Mouse (Mus musculus) gastrocnemius, adult 18-20 months (tissue): ENCODE results near the gene Lpar3. TPM values are rescaled to one million over a fixed set of nuclear protein-coding genes. Genes with fewer than 3 reads are reported as not detected.

Experiments used
- DNase-seq: peaks from one replicate; pipeline ENCODE4 v3.0.0; 2021; ENCODE audit warnings: low spot score
- total RNA-seq, 2 experiments: library from RNA; stranded (reverse); gene quantifications; 2 replicates each; pipeline ENCODE4 v1.2.3; 2021

Gene Lpar3
- total RNA-seq, 2 experiments from 2014 or later: 0.28 TPM; not detected in 1

DNA sequence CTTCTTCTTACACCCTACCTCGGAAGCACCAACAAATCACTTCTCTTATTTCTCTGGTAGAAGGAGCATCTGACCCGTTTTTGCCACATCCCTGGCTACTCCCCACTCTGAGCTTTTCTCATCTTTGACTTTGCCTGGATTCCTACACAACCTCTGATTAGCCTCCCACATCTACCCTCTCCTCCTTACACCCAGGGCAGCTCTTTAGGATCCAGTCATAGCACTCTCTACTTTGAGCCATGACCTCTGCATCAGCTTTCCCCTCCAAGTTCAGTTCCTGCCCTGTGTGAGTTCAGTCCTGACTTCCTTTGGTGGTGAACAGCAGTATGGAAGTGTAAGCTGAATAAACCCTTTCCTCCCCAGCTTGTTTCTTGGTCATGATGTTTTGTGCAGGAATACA, 87.1 kb downstream of the Lpar3 start:
- DNase-seq: no peak

DNA sequence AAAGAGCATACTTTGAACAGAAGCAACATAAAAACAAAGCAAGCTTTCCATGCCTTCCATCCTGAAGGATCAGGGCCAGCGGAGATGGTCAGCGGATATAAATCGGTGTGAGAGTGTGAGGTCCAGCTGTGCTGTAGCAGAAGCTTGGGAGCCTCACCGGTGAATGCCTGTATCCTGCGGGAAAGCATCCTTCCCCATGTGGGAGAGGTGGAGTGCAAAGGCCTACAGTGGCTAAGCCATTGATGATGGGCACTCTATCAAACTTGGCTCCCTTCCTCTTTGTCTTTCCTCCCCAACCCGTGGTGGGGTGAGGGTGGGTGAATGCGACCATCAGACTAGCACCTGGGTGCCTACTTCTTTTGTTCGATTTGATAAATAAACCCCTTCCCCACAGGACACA, 88.8 kb downstream of the Lpar3 start:
- DNase-seq: no peak

DNA sequence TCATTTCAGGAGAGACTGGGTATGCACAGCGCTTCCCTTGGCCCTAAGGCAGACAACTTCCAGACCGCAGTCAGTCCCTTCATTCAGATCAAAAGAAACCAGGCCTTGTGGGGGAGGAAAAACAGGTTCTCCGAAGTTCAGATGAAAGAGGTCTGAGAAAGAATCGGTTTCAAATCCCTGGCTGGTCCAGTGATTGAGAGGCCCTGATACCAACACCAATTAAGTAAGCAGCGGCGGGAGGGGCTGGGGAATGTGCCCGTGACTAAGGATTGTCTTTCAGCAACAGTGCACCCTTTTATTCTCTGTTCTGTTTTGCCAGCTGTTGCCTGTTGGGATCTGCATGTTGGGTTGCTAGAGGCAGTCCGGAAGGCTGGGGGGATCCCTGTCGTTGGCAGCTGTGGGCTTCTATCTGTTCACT, 90.4 kb downstream of the Lpar3 start:
- DNase-seq: no peak

DNA sequence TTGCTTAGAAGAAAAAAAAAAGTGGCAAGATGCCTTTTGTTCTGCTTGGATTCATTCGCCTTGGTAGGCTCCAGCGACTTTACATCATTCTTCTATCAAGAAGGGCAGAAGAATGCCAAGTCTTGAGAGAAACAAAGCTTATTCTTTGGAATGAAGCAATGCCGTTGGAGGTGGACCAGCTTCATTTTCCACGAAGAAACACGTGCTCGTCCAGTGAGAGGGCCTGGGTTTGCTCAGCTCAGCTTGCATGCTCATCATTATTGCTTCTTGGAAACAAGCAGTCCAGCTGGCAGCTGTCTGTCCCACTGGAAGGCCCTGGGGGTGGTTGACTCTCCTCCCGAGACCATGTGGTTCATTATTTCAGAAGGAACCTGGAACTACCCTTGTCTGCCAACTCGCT, 94.7 kb downstream of the Lpar3 start:
- no peak for DNase-seq

DNA sequence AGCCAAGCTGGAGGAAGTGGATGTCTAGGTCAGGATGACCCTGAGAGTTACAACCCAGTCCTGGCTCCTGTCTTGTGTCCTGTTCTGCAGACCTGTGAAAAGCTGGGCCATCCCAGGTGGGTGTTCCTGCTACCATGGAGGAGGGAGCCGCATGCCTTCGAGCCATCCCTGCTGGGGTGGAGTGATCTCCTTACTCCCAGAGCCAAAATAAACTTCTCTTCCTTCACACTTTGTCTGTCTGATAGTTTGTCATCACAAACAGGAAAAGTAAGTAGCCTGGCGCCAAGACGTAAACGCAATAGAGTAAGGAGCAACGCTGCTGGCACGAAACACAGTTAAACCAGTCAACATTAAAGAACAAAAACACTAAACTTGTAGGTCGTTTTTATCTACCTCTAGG, 95.5 kb downstream of the Lpar3 start:
- no peak for DNase-seq

DNA sequence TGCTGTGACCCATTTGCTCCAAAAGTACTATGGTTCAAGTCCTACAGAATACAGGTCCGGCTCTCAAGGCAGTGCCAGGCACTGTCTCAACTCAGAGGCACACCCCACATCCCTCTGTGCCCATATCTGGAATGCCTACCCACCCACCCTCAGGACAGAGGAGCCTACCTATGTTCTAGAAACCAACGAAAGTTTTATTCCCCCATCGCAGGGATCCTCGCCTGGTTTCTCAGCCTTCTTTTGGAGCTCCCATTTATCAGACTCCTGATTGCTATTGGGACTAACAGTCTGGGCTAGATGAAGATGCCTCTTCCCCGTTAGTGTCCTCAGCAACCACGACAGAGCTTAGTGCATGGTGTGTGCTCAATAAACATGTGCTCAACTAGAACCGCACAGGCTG, 96.6 kb downstream of the Lpar3 start:
- no peak for DNase-seq

DNA sequence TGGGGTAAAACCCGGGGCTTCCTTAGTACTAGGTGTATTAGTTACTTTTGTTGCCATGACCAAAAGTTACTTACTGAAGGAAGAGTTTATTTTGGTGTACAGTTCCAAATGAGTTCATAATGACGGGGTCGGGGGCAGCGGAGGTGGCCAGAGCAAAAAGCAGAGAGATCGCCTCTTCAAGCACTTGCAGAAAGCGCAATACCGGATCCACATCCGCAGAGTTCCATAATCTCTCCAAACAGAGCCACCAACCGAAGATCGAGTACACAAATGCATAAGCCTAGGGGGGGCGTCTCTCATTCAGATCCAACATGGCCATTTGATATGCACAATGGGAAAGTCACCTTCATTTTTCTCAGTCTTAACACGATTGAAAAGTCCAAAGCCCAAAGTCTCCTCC, 97.1 kb downstream of the Lpar3 start:
- DNase-seq: no peak

DNA sequence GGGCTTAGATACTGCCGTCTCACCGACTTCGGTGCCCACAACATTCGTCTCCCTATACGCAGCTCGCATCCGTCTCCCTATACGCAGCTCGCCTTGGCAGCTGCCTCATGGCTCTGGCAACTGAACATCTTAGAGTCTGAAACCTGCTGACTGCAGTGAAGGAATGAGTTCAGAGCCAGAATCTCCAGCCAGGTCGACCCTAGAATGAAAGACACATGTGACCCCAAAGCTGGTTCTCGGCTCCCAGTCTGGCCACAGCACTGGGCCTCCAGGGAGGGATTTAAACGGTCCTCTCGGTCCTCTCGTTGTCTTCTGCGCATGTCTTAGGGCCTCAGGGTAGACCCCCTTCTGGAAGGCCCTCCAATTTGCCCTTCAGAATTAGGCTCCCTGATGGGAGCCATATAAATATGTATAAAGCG, 97.8 kb downstream of the Lpar3 start:
- no peak for DNase-seq

DNA sequence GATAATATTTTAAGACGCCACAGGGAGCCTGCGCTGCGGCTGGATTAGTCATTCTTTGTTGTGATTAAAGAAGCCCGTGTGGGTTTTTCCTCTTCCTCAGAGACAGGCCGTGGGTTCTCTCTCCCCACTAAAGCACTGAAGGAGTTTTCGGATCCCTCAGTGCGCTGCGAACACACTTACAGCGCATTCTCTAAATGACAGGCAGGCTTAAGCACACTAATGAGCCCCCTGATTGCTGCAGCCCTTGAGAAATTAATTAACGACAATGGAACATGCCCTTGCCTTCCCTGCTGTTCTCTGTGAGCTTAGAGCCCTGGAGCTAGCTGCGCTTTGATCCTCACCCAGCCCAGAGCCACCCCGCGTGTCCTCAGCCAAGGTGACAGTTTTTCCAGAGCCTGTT, 98.2 kb downstream of the Lpar3 start:
- no peak for DNase-seq

DNA sequence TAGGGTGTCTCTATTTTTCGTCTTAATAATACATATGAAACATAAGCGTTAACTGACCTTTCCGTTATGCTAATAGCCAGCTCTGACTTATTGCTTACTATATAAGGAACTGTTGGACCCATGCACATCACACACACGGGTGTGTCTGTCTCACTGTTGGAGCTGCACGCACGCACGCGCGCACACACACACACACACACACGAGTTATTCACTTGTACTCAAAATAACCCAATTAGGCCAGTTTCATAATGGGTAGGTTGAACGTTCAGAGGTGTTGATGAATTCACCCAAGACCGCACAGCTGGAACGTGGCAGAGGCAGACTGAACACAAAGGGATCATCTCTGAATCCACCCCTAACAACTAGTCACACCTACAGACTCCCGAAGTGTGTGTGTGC, 98.7 kb downstream of the Lpar3 start:
- DNase-seq: no peak

DNA sequence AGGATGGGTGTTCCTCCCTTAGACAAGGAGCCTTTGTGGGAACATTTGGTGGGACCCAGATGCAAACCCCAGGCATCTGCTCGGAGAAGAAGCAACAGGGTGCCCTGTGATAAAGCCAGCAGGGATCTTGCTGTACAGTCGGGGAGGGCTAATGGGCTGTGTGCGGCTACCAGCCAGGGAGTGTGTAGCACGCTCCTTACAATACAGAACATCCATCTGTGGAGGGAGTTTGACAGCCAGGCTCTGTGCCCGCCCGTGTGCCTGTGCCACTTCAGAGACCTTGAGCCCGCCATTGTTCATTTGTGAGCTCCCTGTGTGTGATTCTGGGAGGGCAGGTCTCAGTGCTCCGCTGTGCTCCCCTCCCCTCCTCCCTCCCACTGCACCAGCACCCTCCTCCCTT, 104.2 kb downstream of the Lpar3 start:
- DNase-seq: no peak

DNA sequence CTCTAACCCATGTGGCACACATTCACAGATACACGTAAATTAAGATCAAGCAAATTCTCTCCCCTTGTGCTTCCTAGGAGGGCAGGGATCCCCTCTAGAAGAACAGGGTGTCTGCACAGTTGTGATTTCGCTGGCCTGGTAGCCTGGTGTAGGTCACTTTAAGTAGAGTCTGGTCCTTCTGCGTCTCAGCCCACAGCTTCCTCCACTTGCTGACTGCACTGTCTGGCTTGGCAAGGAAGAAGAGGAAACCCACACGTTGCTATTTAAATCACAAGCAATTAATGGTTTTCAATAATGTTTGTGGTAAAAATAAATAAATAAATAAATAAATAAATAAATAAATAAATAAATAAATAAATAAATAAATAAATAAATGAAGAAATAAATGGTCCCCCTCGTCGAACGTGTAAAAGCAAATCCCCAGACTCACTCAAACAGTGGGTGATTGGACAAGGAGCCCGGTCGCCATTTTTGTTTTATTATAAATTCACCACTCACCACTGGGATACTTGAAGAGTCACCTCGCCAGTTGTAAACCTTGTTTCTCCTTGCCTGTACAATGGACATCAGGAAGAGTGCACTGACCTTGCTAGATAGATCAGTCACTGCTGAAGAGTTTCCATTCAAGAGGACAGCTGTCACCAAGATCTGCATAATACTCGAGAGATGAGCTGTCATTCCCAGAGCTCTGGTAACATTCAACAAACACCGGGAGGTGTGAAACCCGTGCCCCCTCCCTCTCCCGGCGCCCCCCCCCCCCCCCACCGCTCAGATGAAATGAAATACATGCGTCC, 106.2 kb downstream of the Lpar3 start:
- DNase-seq: no peak

DNA sequence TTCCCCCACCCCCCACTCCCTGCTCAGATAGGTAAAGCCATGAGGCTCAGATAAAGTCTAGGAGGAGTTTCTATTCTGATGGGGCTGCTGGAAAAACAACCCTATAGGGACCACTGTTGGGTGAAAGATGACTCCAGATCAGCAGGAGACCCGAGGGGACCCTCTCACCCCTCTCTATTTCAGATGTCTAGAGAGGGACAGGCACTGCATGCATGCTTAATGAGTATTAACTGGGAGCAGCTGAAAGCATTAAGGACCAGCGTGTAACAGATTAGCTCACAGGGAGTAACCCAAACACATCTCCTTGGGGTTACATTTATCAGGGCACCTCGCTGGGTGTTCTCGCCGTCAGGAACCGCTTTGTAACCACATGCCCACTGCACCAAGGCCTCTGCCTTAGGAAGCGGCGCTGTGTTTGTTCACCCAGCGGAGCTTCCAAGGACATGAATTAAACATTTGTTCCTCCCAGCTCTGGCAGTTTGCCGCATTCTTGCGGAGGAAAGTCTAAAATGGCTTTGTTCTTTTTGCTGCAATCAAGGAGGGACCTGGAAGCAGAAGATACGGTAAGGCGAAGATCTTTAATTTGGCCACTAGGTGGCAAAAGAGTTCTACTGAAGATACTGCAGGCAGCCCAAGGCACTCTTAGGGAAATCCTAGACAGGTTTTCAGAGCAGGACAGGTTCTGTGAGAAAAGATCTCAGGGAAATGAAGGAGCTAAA, 106.9 kb downstream of the Lpar3 start:
- DNase-seq: peak; percentile 58

DNA sequence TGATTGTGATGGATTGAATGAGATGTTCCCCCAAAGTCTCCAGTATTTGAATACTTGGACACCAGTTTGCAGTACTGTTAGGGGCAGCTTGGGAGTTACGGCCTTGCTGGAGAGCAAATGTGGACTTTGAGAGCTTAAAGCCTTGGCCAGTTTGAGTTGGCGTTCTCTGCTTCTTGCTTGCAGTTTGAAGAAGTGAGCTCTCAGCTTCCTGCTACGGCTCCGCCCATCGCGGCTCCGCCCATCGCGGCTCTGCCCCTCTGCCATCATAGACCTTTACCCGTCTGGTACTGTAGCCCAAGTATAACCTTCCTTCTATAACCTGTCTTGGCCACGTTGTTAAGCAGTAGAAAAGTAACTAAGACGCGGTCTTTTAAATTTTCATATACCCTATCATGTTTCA, 108.0 kb downstream of the Lpar3 start:
- no peak for DNase-seq

DNA sequence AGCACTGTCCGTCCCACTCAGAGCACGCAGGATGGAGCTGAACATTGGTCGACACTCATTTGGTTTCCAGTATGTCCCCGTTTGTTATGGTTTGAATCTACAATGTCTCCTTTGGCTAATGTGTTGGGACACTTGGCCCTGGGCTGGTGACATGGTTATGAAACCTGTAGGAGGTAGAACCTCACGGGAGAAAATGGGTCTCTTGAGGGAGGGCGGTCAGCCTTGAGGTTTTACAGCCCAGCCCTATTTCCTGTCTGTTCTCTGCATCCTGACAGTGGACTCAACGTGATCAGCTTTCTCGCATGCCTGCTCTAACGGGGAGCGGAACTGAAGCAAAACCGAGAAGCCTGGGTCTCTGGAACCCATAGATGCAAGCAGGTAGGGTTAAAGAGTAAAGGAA, 111.1 kb downstream of the Lpar3 start:
- no peak for DNase-seq

DNA sequence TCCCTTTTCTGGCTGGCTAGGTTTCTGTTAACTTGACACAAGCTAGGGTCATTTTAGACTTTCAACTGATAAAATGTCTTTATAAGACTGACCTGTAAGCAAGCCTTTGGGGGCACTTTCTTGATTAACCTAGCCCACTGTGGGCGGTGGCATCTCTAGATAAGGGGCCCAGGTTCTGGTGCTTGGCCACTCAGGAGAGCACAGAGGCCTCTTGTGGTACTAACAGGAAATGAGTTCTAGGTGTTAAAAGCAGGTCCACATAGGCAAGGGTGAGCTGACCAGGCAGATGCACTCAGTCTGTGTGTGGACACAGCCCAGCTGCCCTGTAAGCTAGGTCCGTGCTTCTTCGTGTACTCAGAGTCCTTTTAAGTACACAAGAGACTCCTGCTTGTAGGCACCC, 112.5 kb downstream of the Lpar3 start:
- no peak for DNase-seq

DNA sequence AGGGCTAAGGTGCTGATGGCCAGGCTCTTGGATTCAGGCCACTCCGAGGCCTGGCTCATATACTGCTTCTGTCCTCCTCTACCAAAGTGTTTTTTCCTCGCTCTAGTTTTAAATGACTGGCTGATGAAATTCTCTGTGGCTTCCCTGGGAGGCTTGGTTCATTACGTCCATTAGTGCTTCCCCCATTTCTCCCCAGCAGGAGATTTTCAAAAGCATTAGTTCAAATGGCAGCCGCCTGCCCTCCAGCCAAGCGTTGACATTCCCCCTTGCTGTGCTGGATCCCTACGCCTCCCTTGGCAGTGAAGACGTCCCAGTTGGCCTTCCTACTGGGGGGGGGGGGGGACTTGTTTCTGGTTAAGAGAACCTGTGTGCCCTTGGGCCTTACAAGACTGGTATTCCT, 113.3 kb downstream of the Lpar3 start:
- no peak for DNase-seq

Other genes with a start within 250 kb of the Lpar3 start
- gene Syde2, start 233.1 kb upstream of the Lpar3 start, total RNA-seq: under 1 TPM; 0.73 to 0.93 TPM
- not detected for gene Wdr63, start 112.8 kb upstream of the Lpar3 start, total RNA-seq
- not detected for gene Mcoln3, start 103.5 kb upstream of the Lpar3 start, total RNA-seq
- gene Mcoln2, start 71.1 kb upstream of the Lpar3 start, total RNA-seq: not detected
- 10 to 100 TPM; 26.8 to 30.2 TPM for gene Ssx2ip, start 183.7 kb downstream of the Lpar3 start, total RNA-seq
- gene Ctbs, start 228.8 kb downstream of the Lpar3 start, total RNA-seq: 1 to 10 TPM; 3.6 to 4.9 TPM